Mouse (Mus musculus): Measurements from ENCODE around the gene Nefh.

Gene Nefh

GRCm38 (mm10) chr11:4947813-4948174 lies at the start of gene Nefh:
Nefh (minus strand) TSS chr11:4948064.
- DNase-seq = no peak

DNA sequence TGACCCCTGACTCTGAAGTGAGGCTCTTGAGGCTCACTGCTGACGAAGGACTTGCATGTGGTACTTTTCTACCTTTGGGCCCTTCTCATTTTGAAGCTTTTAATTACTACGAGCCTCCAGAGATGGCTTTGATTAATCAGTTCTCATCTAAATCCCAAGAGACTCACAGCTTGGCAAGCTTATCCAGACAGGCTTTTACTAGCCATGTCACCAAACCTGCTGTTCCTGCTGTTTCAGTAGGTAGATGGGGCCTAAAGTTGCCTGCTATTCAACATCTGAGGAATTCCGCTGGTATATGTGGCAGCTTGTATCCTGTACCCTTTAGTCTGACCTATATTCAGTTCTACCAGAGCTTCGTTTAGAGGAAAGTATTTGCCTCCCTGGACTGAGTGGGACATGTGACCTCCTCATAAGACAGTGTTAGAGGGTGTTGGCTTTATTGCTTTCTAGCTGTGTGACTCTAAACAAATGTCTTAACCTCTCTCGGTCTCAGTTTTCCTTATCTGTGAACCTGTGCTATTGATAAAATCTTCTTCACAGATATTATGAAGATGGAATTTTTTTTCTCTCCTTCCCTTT lies 48.8 kb upstream of the Nefh start:
- no peak for DNase-seq

GRCm38 (mm10) chr11:4995676-4996075 lies 47.8 kb upstream of the Nefh start:
- DNase-seq = no peak

DNA sequence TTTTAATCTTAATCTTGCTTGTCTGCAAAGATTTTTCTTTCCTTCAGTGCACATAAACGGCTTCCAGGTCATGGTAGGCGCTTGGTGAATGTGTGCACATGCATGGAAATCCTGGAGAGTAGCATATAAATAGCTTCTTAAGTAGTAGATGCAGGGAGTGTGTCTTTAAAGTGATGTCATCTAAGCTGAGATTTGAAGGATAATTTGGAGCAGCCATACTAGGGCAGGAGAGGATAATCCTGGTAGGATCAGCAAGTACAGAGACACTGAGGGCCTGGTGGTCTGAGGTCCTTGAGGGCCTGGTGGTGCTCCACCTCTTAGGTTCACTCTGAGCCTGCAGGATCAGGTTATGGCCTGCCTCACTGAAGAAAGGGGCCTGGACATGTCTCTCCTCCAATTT lies 44.6 kb upstream of the Nefh start:
- DNase-seq = peak; percentile 76

DNA sequence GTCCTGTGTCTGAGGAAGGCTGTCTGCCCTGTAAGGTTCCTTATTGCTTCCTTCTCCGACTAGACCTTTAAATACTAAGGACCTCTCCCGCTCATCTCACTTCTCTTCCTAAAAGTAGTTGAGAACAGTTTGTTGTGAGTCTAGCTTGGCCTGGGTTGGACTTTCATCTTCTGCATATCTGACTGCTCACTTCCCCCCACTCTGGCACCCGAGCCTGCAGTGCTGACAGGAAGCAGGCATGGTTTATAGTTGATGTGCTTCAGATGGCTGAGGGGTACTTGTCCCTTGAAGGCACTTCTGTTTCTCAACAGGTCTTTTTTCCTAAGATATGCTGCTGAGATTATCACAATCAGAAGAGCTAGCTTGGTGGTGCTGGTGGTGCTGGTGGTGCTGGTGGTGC lies 41.3 kb upstream of the Nefh start:
- no peak for DNase-seq

DNA sequence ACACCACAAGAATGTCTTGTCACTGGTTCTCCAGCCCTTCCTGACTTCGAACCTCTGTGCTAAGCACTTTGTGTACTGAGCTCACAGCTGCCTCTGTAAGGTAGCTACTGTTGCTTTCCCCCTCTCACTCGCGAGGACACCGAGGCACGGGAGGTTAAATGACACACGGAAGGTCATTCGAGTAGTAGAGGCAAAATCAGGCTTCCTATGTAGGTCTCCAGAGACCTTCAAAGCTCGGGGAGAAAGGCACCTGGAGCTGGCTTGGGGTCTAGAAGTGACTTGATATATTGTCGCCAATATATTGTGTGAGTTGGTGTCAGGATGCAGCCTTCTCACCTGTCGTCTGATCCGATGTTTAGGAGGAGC lies 39.6 kb upstream of the Nefh start:
- no peak for DNase-seq

- DNase-seq = peak; percentile 92
Observed at GRCm38 (mm10) chr11:4986695-4987486, 39.0 kb upstream of the Nefh start, which contains the start of gene Ap1b1. Ap1b1 (plus strand) TSS chr11:4986824.

- DNase-seq = no peak
Observed at GRCm38 (mm10) chr11:4984799-4985198, 36.9 kb upstream of the Nefh start.

- peak; percentile 68 for DNase-seq
Observed at GRCm38 (mm10) chr11:4984249-4984648, 36.4 kb upstream of the Nefh start.

DNA sequence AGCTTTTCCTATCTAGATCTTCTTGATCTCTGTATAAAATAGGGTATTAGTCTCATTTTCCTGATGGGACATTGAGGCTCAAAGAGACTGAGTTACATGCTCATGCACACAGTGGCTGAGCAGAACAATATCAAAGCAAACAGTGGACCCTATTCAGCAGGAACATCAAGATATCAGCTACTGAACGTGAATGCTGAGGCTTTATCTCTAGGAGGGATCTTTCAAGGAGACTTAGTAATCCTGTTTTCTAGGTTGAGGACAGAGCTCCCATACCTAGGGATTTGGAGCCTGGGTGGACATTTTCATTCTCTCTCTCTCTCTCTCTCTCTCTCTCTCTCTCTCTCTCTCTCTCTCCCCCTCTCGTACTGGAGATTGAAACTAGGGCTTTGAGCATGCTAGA lies 35.7 kb upstream of the Nefh start:
- no peak for DNase-seq

- DNase-seq = no peak
Observed at GRCm38 (mm10) chr11:4983010-4983409, 35.1 kb upstream of the Nefh start.

- peak; percentile 83 for DNase-seq
Observed at GRCm38 (mm10) chr11:4975623-4976022, 27.8 kb upstream of the Nefh start.

GRCm38 (mm10) chr11:4974376-4975122 lies 26.7 kb upstream of the Nefh start:
- no peak for DNase-seq

GRCm38 (mm10) chr11:4973871-4974256 lies 26.0 kb upstream of the Nefh start:
- DNase-seq = no peak

GRCm38 (mm10) chr11:4972967-4973870 lies 25.4 kb upstream of the Nefh start:
- DNase-seq = peak; percentile 85

GRCm38 (mm10) chr11:4968376-4968775 lies 20.5 kb upstream of the Nefh start:
- DNase-seq = no peak

DNA sequence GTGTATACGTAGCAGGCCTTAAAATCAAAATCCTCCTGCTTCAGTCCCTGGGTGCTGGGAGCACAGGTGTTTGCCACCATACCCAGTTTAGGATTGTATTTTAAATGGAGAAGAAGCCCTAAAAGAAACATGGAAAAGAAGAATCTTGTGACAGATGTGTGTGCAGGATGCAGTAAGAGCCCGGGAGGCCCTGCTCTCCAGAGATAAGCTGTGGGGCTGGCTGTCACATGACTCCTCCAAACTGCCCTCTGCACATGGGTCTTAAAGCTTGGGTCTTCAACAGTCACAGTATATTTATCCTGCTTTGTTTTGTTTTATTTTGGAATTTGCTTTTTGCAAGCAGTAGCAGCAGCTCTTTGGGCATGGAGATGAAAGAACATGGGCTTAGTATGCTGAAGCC lies 19.7 kb upstream of the Nefh start:
- DNase-seq = no peak

DNA sequence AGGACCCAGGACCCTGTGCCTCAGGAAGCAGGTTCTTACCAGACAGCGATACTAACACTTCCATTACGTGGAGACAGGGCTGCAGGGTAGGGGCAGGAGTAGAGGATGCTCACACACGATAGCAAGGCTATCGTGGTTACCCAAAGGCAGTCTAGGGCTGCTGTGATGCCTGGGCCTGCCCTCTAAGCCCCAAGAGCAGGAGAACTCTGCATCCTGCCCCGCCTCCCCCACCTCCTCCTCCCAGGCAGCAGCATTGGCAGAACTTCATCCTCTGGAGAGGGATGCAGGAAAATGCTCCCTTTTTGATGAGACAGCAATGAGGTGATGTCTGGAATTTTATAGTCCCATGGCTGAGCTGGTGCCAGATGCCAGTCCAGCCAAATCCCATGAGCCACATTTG lies 19.0 kb upstream of the Nefh start:
- no peak for DNase-seq

DNA sequence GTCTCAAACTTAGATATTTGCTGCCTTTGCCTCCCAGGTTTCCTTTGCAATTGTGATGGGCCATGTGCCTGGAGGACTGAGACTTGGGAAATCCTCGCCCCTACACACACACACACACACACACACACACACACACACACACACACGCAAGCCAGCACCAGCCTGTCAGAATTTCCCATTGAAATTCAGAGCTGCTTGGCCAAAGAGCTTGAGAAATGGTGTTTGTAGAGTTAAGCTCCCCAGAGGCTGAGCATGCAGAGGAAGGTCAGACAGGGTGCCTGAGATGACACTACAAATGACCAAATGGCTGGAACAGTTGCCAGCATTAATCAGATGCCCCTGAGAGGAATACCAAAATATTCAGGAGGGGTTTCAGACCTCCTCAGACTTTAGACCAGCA lies 18.5 kb upstream of the Nefh start:
- no peak for DNase-seq

- DNase-seq = no peak
Observed at GRCm38 (mm10) chr11:4963099-4963808, 15.4 kb upstream of the Nefh start.

- DNase-seq = no peak
Observed at GRCm38 (mm10) chr11:4953918-4954317, 6.1 kb upstream of the Nefh start.

- DNase-seq = no peak
Observed at GRCm38 (mm10) chr11:4953401-4953800, 5.5 kb upstream of the Nefh start.

Data from retina, postnatal 1 day (tissue).